Mouse (Mus musculus) CH12.LX (cell line): ENCODE results near the gene Slc30a5. TPM values are rescaled to one million over a fixed set of nuclear protein-coding genes. Genes with fewer than 3 reads are reported as not detected.
A peak's percentile ranks its signal among the peaks of the same experiment; 100 is the strongest.

ENCODE experiments used
- DNase-seq: peaks from one replicate; pipeline ENCODE4 v3.0.0-alpha.2; 2013; ENCODE audit errors: extremely low read depth
- H3K27ac ChIP-seq: 2 replicates; pipeline ENCODE4 v1.5.1; 2012; ENCODE audit warnings: low read depth, mild to moderate bottlenecking, control low read depth, moderate library complexity; ENCODE audit not compliant: insufficient read depth
- H3K27me3 ChIP-seq: replicated peaks from 2 replicates; pipeline ENCODE3; 2012; ENCODE audit warnings: inconsistent platforms
- H3K36me3 ChIP-seq, 2 experiments: replicated peaks in 1 of 2; 2 replicates each; pipeline versions ENCODE3 to v1.6.1; 2012; ENCODE audit warnings: inconsistent platforms in 1 of 2, low read length in 1 of 2, mild to moderate bottlenecking in 1 of 2, mixed read lengths in 1 of 2, moderate library complexity in 1 of 2; ENCODE audit not compliant: control insufficient read depth in 1 of 2, insufficient read depth in 1 of 2
- H3K4me1 ChIP-seq, 2 experiments: 2 replicates each; pipeline ENCODE4 v1.6.1; 2012; ENCODE audit warnings: inconsistent platforms in 1 of 2, moderate library complexity in 1 of 2; ENCODE audit not compliant: insufficient read depth in 2 of 2, control insufficient read depth in 1 of 2
- H3K4me2 ChIP-seq: 2 replicates; pipeline ENCODE4 v1.6.1; 2012; ENCODE audit warnings: low read depth, mild to moderate bottlenecking, control low read depth; ENCODE audit not compliant: poor library complexity, insufficient read depth, severe bottlenecking
- H3K4me3 ChIP-seq, 3 experiments: fragments of 150-350 bp in 1 of 3; sonication (generic) in 1 of 3; replicated peaks in 1 of 3; 2 replicates each; pipeline versions ENCODE3 to v1.5.1; 2011 to 2012; ENCODE audit warnings: low read depth in 2 of 3, low read length in 2 of 3, mild to moderate bottlenecking in 2 of 3, moderate library complexity in 2 of 3, control low read depth in 1 of 3, improper control_type of control experiment in 1 of 3, inconsistent platforms in 1 of 3, mixed read lengths in 1 of 3; ENCODE audit not compliant: poor library complexity in 1 of 3
- H3K79me2 ChIP-seq: replicated peaks from 2 replicates; pipeline ENCODE4 v1.6.1; 2012; ENCODE audit warnings: mild to moderate bottlenecking, moderate library complexity; ENCODE audit not compliant: control insufficient read depth, poor library complexity, insufficient read depth, severe bottlenecking; ENCODE audit errors: extremely low read depth
- H3K9ac ChIP-seq: 2 replicates; pipeline ENCODE4 v1.6.1; 2012; ENCODE audit warnings: low read depth, mild to moderate bottlenecking, control low read depth, moderate library complexity; ENCODE audit not compliant: insufficient read depth
- H3K9me3 ChIP-seq: replicated peaks from 2 replicates; pipeline ENCODE3; 2012; ENCODE audit warnings: low read length, inconsistent platforms, mixed read lengths
- BHLHE40 ChIP-seq: IDR thresholded peaks from 2 replicates; pipeline ENCODE4 v1.6.1; 2011; ENCODE audit warnings: mild to moderate bottlenecking, low read depth, low read length, improper control_type of control experiment
- CHD1 ChIP-seq: IDR thresholded peaks from 2 replicates; pipeline ENCODE4 v1.6.1; 2012; ENCODE audit warnings: low read depth, low read length, improper control_type of control experiment, inconsistent platforms
- CHD2 ChIP-seq: IDR thresholded peaks from 2 replicates; pipeline ENCODE4 v1.6.1; 2011; ENCODE audit warnings: low read length, improper control_type of control experiment
- E2F4 ChIP-seq: IDR thresholded peaks from 2 replicates; pipeline ENCODE4 v1.6.1; 2011; ENCODE audit warnings: low read depth, low read length, improper control_type of control experiment; ENCODE audit not compliant: insufficient replicate concordance
- ELF1 ChIP-seq: IDR thresholded peaks from 2 replicates; pipeline ENCODE4 v1.6.1; 2014; ENCODE audit warnings: low read depth, mild to moderate bottlenecking, inconsistent platforms, low read length, improper control_type of control experiment
- EP300 ChIP-seq: IDR thresholded peaks from 2 replicates; pipeline ENCODE4 v1.6.1; 2011; ENCODE audit warnings: low read length, improper control_type of control experiment
- ETS1 ChIP-seq: conservative IDR thresholded peaks from 2 replicates; pipeline ENCODE4 v1.6.1; 2012; ENCODE audit warnings: low read depth, mild to moderate bottlenecking, inconsistent platforms, low read length, improper control_type of control experiment, moderate library complexity
- GABPA ChIP-seq: IDR thresholded peaks from 2 replicates; pipeline ENCODE4 v1.6.1; 2012; ENCODE audit warnings: low read depth, low read length, improper control_type of control experiment, inconsistent platforms; ENCODE audit not compliant: insufficient replicate concordance
- HCFC1 ChIP-seq: IDR thresholded peaks from 2 replicates; pipeline ENCODE4 v1.6.1; 2012; ENCODE audit warnings: low read depth, mild to moderate bottlenecking, inconsistent platforms, low read length, improper control_type of control experiment
- IRF4 ChIP-seq: IDR thresholded peaks from 2 replicates; pipeline ENCODE4 v1.6.1; 2014; ENCODE audit warnings: low read depth, mild to moderate bottlenecking, inconsistent platforms, low read length, improper control_type of control experiment
- JUN ChIP-seq: IDR thresholded peaks from 2 replicates; pipeline ENCODE4 v1.6.1; 2011; ENCODE audit warnings: low read depth, mild to moderate bottlenecking, low read length, improper control_type of control experiment, moderate library complexity; ENCODE audit not compliant: insufficient read depth
- JUND ChIP-seq: conservative IDR thresholded peaks from 2 replicates; pipeline ENCODE4 v1.6.1; 2011; ENCODE audit warnings: low read depth, low read length, improper control_type of control experiment
- KAT2A ChIP-seq: IDR thresholded peaks from 2 replicates; pipeline ENCODE4 v1.6.1; 2012; ENCODE audit warnings: low read length, improper control_type of control experiment, inconsistent platforms; ENCODE audit not compliant: insufficient replicate concordance
- MAX ChIP-seq: IDR thresholded peaks from 2 replicates; pipeline ENCODE4 v1.6.1; 2011; ENCODE audit warnings: low read length, improper control_type of control experiment
- MEF2A ChIP-seq: IDR thresholded peaks from 2 replicates; pipeline ENCODE4 v1.6.1; 2014; ENCODE audit warnings: low read depth, mild to moderate bottlenecking, inconsistent platforms, low read length, improper control_type of control experiment, borderline replicate concordance
- MYC ChIP-seq: IDR thresholded peaks from 2 replicates; pipeline ENCODE4 v1.6.1; 2011; ENCODE audit warnings: low read depth, mild to moderate bottlenecking, improper control_type of control experiment, low read length
- NELFE ChIP-seq: IDR thresholded peaks from 2 replicates; pipeline ENCODE4 v1.6.1; 2011; ENCODE audit warnings: low read depth, low read length, improper control_type of control experiment
- NRF1 ChIP-seq: IDR thresholded peaks from 2 replicates; pipeline ENCODE4 v1.6.1; 2014; ENCODE audit warnings: low read depth, mild to moderate bottlenecking, inconsistent platforms, low read length, improper control_type of control experiment, moderate library complexity
- POLR2A ChIP-seq: IDR thresholded peaks from 2 replicates; pipeline ENCODE4 v1.6.1; 2011; ENCODE audit warnings: low read depth, mild to moderate bottlenecking, improper control_type of control experiment, low read length
- POLR2AphosphoS2 ChIP-seq: IDR thresholded peaks from 2 replicates; pipeline ENCODE4 v1.6.1; 2011; ENCODE audit warnings: low read depth, low read length, improper control_type of control experiment
- RAD21 ChIP-seq: IDR thresholded peaks from 2 replicates; pipeline ENCODE4 v1.6.1; 2011; ENCODE audit warnings: low read depth, mild to moderate bottlenecking, low read length, improper control_type of control experiment, moderate library complexity
- RCOR1 ChIP-seq: conservative IDR thresholded peaks from 2 replicates; pipeline ENCODE4 v1.6.1; 2012; ENCODE audit warnings: low read depth, mild to moderate bottlenecking, inconsistent platforms, low read length, improper control_type of control experiment
- SIN3A ChIP-seq: IDR thresholded peaks from 2 replicates; pipeline ENCODE4 v1.6.1; 2012; ENCODE audit warnings: low read length, improper control_type of control experiment, inconsistent platforms
- SMC3 ChIP-seq: IDR thresholded peaks from 2 replicates; pipeline ENCODE4 v1.6.1; 2011; ENCODE audit warnings: low read depth, low read length, improper control_type of control experiment
- TBP ChIP-seq: conservative IDR thresholded peaks from 2 replicates; pipeline ENCODE4 v1.6.1; 2011; ENCODE audit warnings: low read depth, low read length, improper control_type of control experiment
- TCF12 ChIP-seq: IDR thresholded peaks from 2 replicates; pipeline ENCODE4 v1.6.1; 2014; ENCODE audit warnings: low read depth, mild to moderate bottlenecking, inconsistent platforms, low read length, improper control_type of control experiment
- USF1 ChIP-seq: IDR thresholded peaks from 2 replicates; pipeline ENCODE4 v1.6.1; 2014; ENCODE audit warnings: low read depth, mild to moderate bottlenecking, inconsistent platforms, low read length, improper control_type of control experiment
- ZKSCAN1 ChIP-seq: IDR thresholded peaks from 2 replicates; pipeline ENCODE4 v1.6.1; 2012; ENCODE audit warnings: low read depth, inconsistent platforms, low read length, improper control_type of control experiment, borderline replicate concordance
- ZMIZ1 ChIP-seq: IDR thresholded peaks from 2 replicates; pipeline ENCODE4 v1.6.1; 2012; ENCODE audit warnings: low read depth, mild to moderate bottlenecking, inconsistent platforms, low read length, improper control_type of control experiment
- ZNF384 ChIP-seq: IDR thresholded peaks from 2 replicates; pipeline ENCODE4 v1.6.1; 2012; ENCODE audit warnings: low read depth, low read length, improper control_type of control experiment, inconsistent platforms
- dilution Hi-C: fragments of 300-500 bp; cut with MboI; formaldehyde crosslinking; loops from 2 replicates; pipeline ENCODE4 v1.14.3; 2020; ENCODE audit warnings: low sequenced_read_pairs; ENCODE audit not compliant: extremely low pct_unique_long_range_greater_than_20kb, extremely low pct_ligation_motif_present
- in situ Hi-C: fragments of 300-500 bp; cut with MboI; formaldehyde crosslinking; loops from 3 replicates; pipeline ENCODE4 v1.14.3; 2019; ENCODE audit warnings: low sequenced_read_pairs, low pct_ligation_motif_present, low pct_unique_long_range_greater_than_20kb, mixed read lengths
- polyA plus RNA-seq: library from polyadenylated mRNA; unstranded; fragments of >175 nt; gene quantifications from 2 replicates; pipeline ENCODE4 v1.2.1, GENCODE M21; 2012; ENCODE audit warnings: low read depth; ENCODE audit not compliant: insufficient read length
- total RNA-seq, 2 experiments: library from RNA; depleted of rRNA; stranded (reverse); fragments of 300-350 nt in 1 of 2; fragments of >200 nt in 1 of 2; gene quantifications; 2 replicates each; pipeline ENCODE4 v1.2.3; 2012 to 2014

Slc30a5 gene
- total and polyA plus RNA-seq, 3 experiments = 54.4 to 99.9 (median 65.9) TPM

DNA sequence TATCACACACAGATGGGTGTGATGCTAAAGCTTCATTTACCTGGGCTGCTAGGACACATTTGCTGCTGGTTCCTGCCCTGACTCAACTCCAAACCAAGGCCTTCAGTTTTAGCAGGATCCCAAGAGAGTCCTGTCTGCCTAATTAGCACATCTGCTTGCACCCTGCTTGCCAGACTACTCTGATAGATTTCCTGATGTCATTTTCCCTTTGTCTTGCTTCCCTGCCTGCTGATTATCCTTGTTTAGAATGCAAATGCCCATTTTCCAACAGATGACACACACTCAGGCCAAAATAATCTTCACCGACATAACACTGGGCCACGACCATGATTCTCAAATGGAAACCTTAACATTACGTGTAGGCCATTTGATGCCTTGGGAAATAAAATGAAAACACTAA, 41.4 kb upstream of the Slc30a5 start:
- in situ Hi-C loops = no loop called here

DNA sequence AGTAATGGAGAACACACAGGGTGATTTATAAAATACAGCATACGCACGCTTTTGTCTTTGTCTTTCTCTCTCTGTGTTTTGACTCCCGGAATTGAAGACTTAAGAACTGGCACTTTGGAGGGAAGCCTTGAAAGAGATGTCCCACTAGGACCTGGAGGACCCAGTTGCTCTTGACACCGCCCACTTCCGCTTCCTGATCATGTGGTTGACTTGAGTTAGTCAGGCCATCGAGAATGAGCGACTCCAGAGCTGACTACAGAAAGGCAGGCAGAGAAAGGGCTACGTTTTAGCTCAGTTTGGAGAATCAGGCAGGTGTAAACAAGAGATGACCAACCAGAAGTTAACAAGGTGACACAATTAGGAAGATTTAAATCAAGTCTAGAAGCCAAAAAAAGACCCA, 40.3 kb upstream of the Slc30a5 start:
- H3K9me3 ChIP-seq = peaks cover 5% of the 10 kb centered on the region
- peaks cover 2 to 21% of the 10 kb centered on the region in 2 experiments; a peak in 3 of 4 replicates for H3K4me1 ChIP-seq
- H3K27me3 ChIP-seq = no peaks in the 10 kb centered on the region
- peak overlapping the region; percentile 58 to 74 (median 74) for H3K4me3 ChIP-seq
- peaks cover 0 to 33% of the 10 kb centered on the region in 2 experiments for H3K36me3 ChIP-seq
- in situ Hi-C loops = no loop called here
- no peaks in the 10 kb centered on the region for H3K79me2 ChIP-seq
- H3K9ac ChIP-seq = peak overlapping the region; percentile 94
- H3K4me2 ChIP-seq = peak overlapping the region; percentile 89
- dilution Hi-C loops = no loop called here
- peak; percentile 97 for DNase-seq
- peak overlapping the region; percentile 32; the same call in 1 of the 2 replicates for H3K27ac ChIP-seq
- TF ChIP-seq EP300 (peak; percentile 8; the same call in 1 of the 2 replicates), SMC3 (no peak), CHD1 (0 out of 2 replicates have a peak, but pooled peaks have one; percentile 6), E2F4 (no peak), MEF2A (peak; percentile 67; the same call in 1 of the 2 replicates), GABPA (no peak; the same call in 1 of the 2 replicates), RCOR1 (no peak), ELF1 (peak; percentile 95), CHD2 (peak; percentile 20; the same call in 1 of the 2 replicates), TCF12 (peak; percentile 95), JUND (0 out of 2 replicates have a peak, but pooled peaks have one; percentile 43), USF1 (peak; percentile 85), SIN3A (peak; percentile 94), JUN (peak; percentile 31; the same call in 1 of the 2 replicates), ZMIZ1 (peak; percentile 96), KAT2A (peak; percentile 74; the same call in 1 of the 2 replicates), POLR2A (peak; percentile 94), MAX (peak; percentile 96), TBP (peak; percentile 94), ZKSCAN1 (no peak), HCFC1 (peak; percentile 86), ETS1 (peak; percentile 71), RAD21 (no peak), ZNF384 (0 out of 2 replicates have a peak, but pooled peaks have one; percentile 21), IRF4 (peak; percentile 74; the same call in 1 of the 2 replicates), NELFE (peak; percentile 94), POLR2AphosphoS2 (peak; percentile 94), MYC (peak; percentile 82)

More for the DNA sequence above, 41.4 kb upstream of the Slc30a5 start:
- H3K9me3 ChIP-seq = peaks cover 5% of the 10 kb centered on the region
- H3K36me3 ChIP-seq = peaks cover 0 to 23% of the 10 kb centered on the region in 2 experiments
- peak; percentile 70 for DNase-seq
- H3K79me2 ChIP-seq = no peaks in the 10 kb centered on the region
- H3K27me3 ChIP-seq = no peaks in the 10 kb centered on the region
- dilution Hi-C loops = no loop called here
- peaks cover 2 to 21% of the 10 kb centered on the region in 2 experiments; a peak in 3 of 4 replicates for H3K4me1 ChIP-seq
- TF ChIP-seq KAT2A (no peak), ETS1 (peak; percentile 35), POLR2AphosphoS2 (no peak), NRF1 (no peak), SIN3A (0 out of 2 replicates have a peak, but pooled peaks have one; percentile 22), JUN (peak; percentile 23; the same call in 1 of the 2 replicates), EP300 (peak; percentile 58), BHLHE40 (peak; percentile 26), IRF4 (peak; percentile 37; the same call in 1 of the 2 replicates), RCOR1 (0 out of 2 replicates have a peak, but pooled peaks have one; percentile 38)
- TF ChIP-seq, all 38 proteins: peak for 7
- no peak overlapping the region for H3K4me2 ChIP-seq
- H3K9ac ChIP-seq = no peak overlapping the region
- H3K4me3 ChIP-seq = no peak overlapping the region
- no peak overlapping the region for H3K27ac ChIP-seq
